Mouse (Mus musculus) embryonic fibroblast, embryonic 13.5 days (primary cell): ENCODE data around the gene Dock4.

Experiments used
- CTCF ChIP-seq: IDR thresholded peaks from 2 replicates; pipeline ENCODE4 v1.5.1; 2011; ENCODE audit warnings: mild to moderate bottlenecking, control low read depth, low read length, moderate library complexity, borderline replicate concordance; ENCODE audit not compliant: insufficient read depth
- POLR2A ChIP-seq: IDR thresholded peaks from 2 replicates; pipeline ENCODE4 v1.6.1; 2011; ENCODE audit warnings: low read depth, mild to moderate bottlenecking, control low read depth, low read length, moderate library complexity

GRCm38 (mm10) chr12:40679713-40680112 lies 234.0 kb downstream of the Dock4 start:
- TF ChIP-seq CTCF: no peak
- no peak for TF ChIP-seq POLR2A
